Mouse (Mus musculus) neural tube, embryonic 11.5 days (tissue): ENCODE measurements around the gene Tada3. TPM values are rescaled to one million over a fixed set of nuclear protein-coding genes. Genes with fewer than 3 reads are reported as not detected.

Source experiments
- ATAC-seq: fragments of 200-750 bp; cut with Nextera tagmentation; 2 replicates; pipeline ENCODE4 v1.8.0; 2017; ENCODE audit warnings: moderate number of reproducible peaks, mild to moderate bottlenecking, moderate TSS enrichment, moderate library complexity; ENCODE audit not compliant: insufficient read depth, low FRiP score, low TSS enrichment
- DNase-seq: peaks from one replicate; pipeline ENCODE4 v3.0.0-alpha.2; 2015; ENCODE audit warnings: low spot score
- H3K27ac ChIP-seq: fragments of 300-500 bp; sonication (generic); 2 replicates; pipeline ENCODE4 v1.5.1; 2014; ENCODE audit warnings: low read depth, mild to moderate bottlenecking, low read length
- H3K27me3 ChIP-seq: fragments of 300-500 bp; sonication (generic); 2 replicates; pipeline ENCODE4 v1.6.1; 2014; ENCODE audit warnings: mild to moderate bottlenecking, low read length, mixed read lengths; ENCODE audit not compliant: control insufficient read depth, insufficient read depth
- H3K36me3 ChIP-seq: fragments of 300-500 bp; sonication (generic); 2 replicates; pipeline ENCODE4 v1.6.1; 2014; ENCODE audit warnings: mild to moderate bottlenecking, low read length, moderate library complexity, mixed read lengths; ENCODE audit not compliant: control insufficient read depth, insufficient read depth
- H3K4me1 ChIP-seq: fragments of 300-500 bp; sonication (generic); 2 replicates; pipeline ENCODE4 v1.6.1; 2014; ENCODE audit warnings: low read length, mixed read lengths; ENCODE audit not compliant: control insufficient read depth, insufficient read depth
- H3K4me2 ChIP-seq: fragments of 300-500 bp; sonication (generic); 2 replicates; pipeline ENCODE4 v1.6.1; 2014; ENCODE audit warnings: low read depth, mild to moderate bottlenecking, moderate library complexity
- H3K4me3 ChIP-seq: fragments of 300-500 bp; sonication (generic); 2 replicates; pipeline ENCODE4 v1.5.1; 2014; ENCODE audit warnings: low read depth, low read length
- H3K9ac ChIP-seq: fragments of 300-500 bp; sonication (generic); 2 replicates; pipeline ENCODE4 v1.6.1; 2014; ENCODE audit warnings: mild to moderate bottlenecking, low read length
- H3K9me3 ChIP-seq: fragments of 300-500 bp; sonication (generic); 2 replicates; pipeline ENCODE4 v1.6.1; 2016; ENCODE audit warnings: low read length; ENCODE audit not compliant: control insufficient read depth
- WGBS: fragments of 180-500 bp; shearing (Covaris S2); extraction: QIAGEN DNeasy Blood & Tissue Kit; methylation state at CpG from one replicate; pipeline ENCODE4 v1.1.7; 2014; 5-methylcytosine and 5-hydroxymethylcytosine counted together
- polyA plus RNA-seq: library from polyadenylated mRNA; unstranded; fragments of >200 nt; fragmentation: Nextera tagmentation; extraction: Ambion mirVana; gene quantifications from 2 replicates; pipeline ENCODE4 v1.2.1, GENCODE M21; 2014

Tada3 gene
- polyA plus RNA-seq, 1 experiment from 2014 or later, result 56.3 TPM

DNA sequence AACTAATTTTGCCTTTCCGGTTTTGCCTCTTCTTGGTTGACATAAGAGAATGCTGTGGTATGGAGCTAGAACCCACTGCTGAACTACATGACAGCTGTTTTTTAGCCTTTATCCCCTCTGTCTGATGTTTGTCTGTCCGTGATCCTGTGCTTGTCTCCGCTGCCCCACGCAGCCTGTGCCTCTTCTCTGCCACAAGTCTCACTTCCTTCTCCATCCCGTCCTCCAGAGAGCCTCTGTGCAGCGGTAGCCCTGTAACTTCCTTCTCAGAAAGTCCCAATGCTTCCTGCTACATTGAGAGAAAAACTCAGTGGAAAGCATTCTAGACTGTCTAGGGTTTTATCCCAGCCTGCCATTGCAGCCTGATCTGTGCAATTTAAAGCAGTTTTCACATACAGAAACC is 1.6 kb upstream of the Tada3 start:
- H3K36me3 ChIP-seq, result peaks cover 17% of the 10 kb centered on the region

GRCm38 (mm10) chr6:113377172-113377495 is 549 bp downstream of the Tada3 start:
- Histone ChIP-seq H3K4me3 (peak overlapping the region; percentile 100), H3K9ac (peak overlapping the region; percentile 92), H3K4me2 (peak overlapping the region; percentile 94), H3K4me1 (peaks cover 10% of the 10 kb centered on the region), H3K9me3 (no peaks in the 10 kb centered on the region), H3K27ac (peak overlapping the region; percentile 55), H3K36me3 (peaks cover 13% of the 10 kb centered on the region), H3K27me3 (no peaks in the 10 kb centered on the region)
- DNase-seq, result no peak
- 7% methylated on average over 7 of the region's 7 CpGs for WGBS
- ATAC-seq, result no peak

More for the DNA sequence above, 1.6 kb upstream of the Tada3 start:
- Histone ChIP-seq H3K4me3 (peak overlapping the region; percentile 100), H3K9ac (no peak overlapping the region), H3K4me2 (peak overlapping the region; percentile 94), H3K9me3 (no peaks in the 10 kb centered on the region), H3K27ac (no peak overlapping the region), H3K27me3 (no peaks in the 10 kb centered on the region), H3K4me1 (peaks cover 10% of the 10 kb centered on the region)
- 86% methylated on average over 6 of the region's 6 CpGs for WGBS
- no peak for DNase-seq
- no peak for ATAC-seq

- no peak overlapping the region for H3K4me3 ChIP-seq
- DNase-seq (no peak), ATAC-seq (no peak)
- peaks cover 3% of the 10 kb centered on the region; the same call in 1 of the 2 replicates for H3K4me1 ChIP-seq
- H3K9me3 ChIP-seq, result no peaks in the 10 kb centered on the region
- H3K9ac ChIP-seq, result no peak overlapping the region
- WGBS, result 89% methylated on average over 4 of the region's 4 CpGs
- H3K36me3 ChIP-seq, result peaks cover 11% of the 10 kb centered on the region
- H3K4me2 ChIP-seq, result no peak overlapping the region
- H3K27me3 ChIP-seq, result no peaks in the 10 kb centered on the region
- no peak overlapping the region for H3K27ac ChIP-seq
These were observed 4.2 kb downstream of the Tada3 start for GRCm38 (mm10) chr6:113373491-113373890.

- H3K9me3 ChIP-seq, result no peaks in the 10 kb centered on the region
- no peak overlapping the region for H3K27ac ChIP-seq
- H3K4me1 ChIP-seq, result no peaks in the 10 kb centered on the region
- ATAC-seq (no peak), DNase-seq (no peak)
- H3K9ac ChIP-seq, result no peak overlapping the region
- H3K4me2 ChIP-seq, result no peak overlapping the region
- H3K4me3 ChIP-seq, result no peak overlapping the region
- peaks cover 10% of the 10 kb centered on the region for H3K36me3 ChIP-seq
- no peaks in the 10 kb centered on the region for H3K27me3 ChIP-seq
- WGBS, result 96% methylated on average over 20 of the region's 20 CpGs
These were observed 7.3 kb downstream of the Tada3 start for GRCm38 (mm10) chr6:113370194-113370929.

- H3K9ac ChIP-seq, result no peak overlapping the region
- DNase-seq (no peak), ATAC-seq (no peak)
- H3K36me3 ChIP-seq, result peaks cover 7% of the 10 kb centered on the region
- H3K4me1 ChIP-seq, result no peaks in the 10 kb centered on the region
- no peaks in the 10 kb centered on the region for H3K9me3 ChIP-seq
- no peak overlapping the region for H3K4me3 ChIP-seq
- WGBS, result 83% methylated on average over 5 of the region's 5 CpGs
- no peak overlapping the region for H3K4me2 ChIP-seq
- no peaks in the 10 kb centered on the region for H3K27me3 ChIP-seq
- H3K27ac ChIP-seq, result no peak overlapping the region
These were observed 9.1 kb downstream of the Tada3 start for GRCm38 (mm10) chr6:113368577-113368976.

- ATAC-seq, result no peak
- Histone ChIP-seq H3K4me1 (no peaks in the 10 kb centered on the region), H3K27ac (no peak overlapping the region), H3K4me3 (no peak overlapping the region), H3K9ac (no peak overlapping the region), H3K27me3 (no peaks in the 10 kb centered on the region), H3K9me3 (no peaks in the 10 kb centered on the region), H3K4me2 (no peak overlapping the region), H3K36me3 (peaks cover 5% of the 10 kb centered on the region)
- WGBS, result 87% methylated on average over 7 of the region's 7 CpGs
- no peak for DNase-seq
These were observed 9.6 kb downstream of the Tada3 start for GRCm38 (mm10) chr6:113368124-113368523.

DNA sequence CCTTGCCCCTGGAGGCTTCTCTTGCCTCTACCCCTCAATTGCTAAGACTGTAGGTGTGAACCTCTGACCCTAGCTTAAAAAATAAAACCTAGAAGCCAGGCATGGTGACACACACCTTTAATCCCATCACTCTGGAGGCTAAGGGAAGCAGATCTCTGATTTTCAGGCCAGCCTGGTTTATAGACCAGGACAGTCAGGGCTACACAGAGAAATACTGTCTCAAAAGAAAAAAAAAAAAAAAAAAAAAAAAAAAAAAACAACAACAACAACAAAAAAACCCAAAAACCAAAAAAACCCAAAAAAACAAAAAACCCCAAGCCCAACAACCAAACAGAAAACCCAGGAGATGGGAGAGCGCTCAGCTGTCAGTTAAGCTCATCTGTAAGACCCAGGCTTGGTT is 10.1 kb downstream of the Tada3 start:
- Histone ChIP-seq H3K4me2 (no peak overlapping the region), H3K9me3 (no peaks in the 10 kb centered on the region), H3K36me3 (peaks cover 5% of the 10 kb centered on the region), H3K4me1 (no peaks in the 10 kb centered on the region), H3K9ac (no peak overlapping the region), H3K4me3 (no peak overlapping the region), H3K27me3 (no peaks in the 10 kb centered on the region), H3K27ac (no peak overlapping the region)
- WGBS, result 100% methylated on average over 1 of the region's 1 CpGs
- DNase-seq (no peak), ATAC-seq (no peak)

GRCm38 (mm10) chr6:113366639-113367038 is 11.0 kb downstream of the Tada3 start:
- Histone ChIP-seq H3K4me3 (no peak overlapping the region), H3K27ac (no peak overlapping the region), H3K36me3 (peaks cover 3% of the 10 kb centered on the region), H3K9me3 (no peaks in the 10 kb centered on the region), H3K9ac (no peak overlapping the region), H3K27me3 (no peaks in the 10 kb centered on the region), H3K4me2 (no peak overlapping the region), H3K4me1 (no peaks in the 10 kb centered on the region)
- WGBS, result 95% methylated on average over 6 of the region's 6 CpGs
- no peak for ATAC-seq
- DNase-seq, result no peak

- Histone ChIP-seq H3K4me3 (no peak overlapping the region), H3K4me2 (no peak overlapping the region), H3K27me3 (no peaks in the 10 kb centered on the region), H3K9ac (no peak overlapping the region), H3K36me3 (no peaks in the 10 kb centered on the region; the same call in 1 of the 2 replicates), H3K9me3 (no peaks in the 10 kb centered on the region), H3K4me1 (no peaks in the 10 kb centered on the region), H3K27ac (no peak overlapping the region)
- no peak for ATAC-seq
- 69% methylated on average over 8 of the region's 8 CpGs for WGBS
- no peak for DNase-seq
These were observed 13.1 kb downstream of the Tada3 start for GRCm38 (mm10) chr6:113364518-113365135.
